Mouse (Mus musculus) kidney, embryonic 14.5 days (tissue): ENCODE data around the gene Sult2b1. TPM values are rescaled to one million over a fixed set of nuclear protein-coding genes. Genes with fewer than 3 reads are reported as not detected.

Experiments used
- ATAC-seq: fragments of 200-750 bp; cut with Nextera tagmentation; 2 replicates; pipeline ENCODE4 v1.8.0; 2017; ENCODE audit warnings: moderate number of reproducible peaks, mild to moderate bottlenecking, moderate TSS enrichment, moderate library complexity; ENCODE audit not compliant: low FRiP score, low TSS enrichment
- H3K27ac ChIP-seq: fragments of 300-500 bp; sonication (generic); 2 replicates; pipeline ENCODE4 v1.5.1; 2014; ENCODE audit warnings: low read depth, mild to moderate bottlenecking, low read length, moderate library complexity, mixed read lengths
- H3K27me3 ChIP-seq: fragments of 300-500 bp; sonication (generic); 2 replicates; pipeline ENCODE4 v1.6.1; 2014; ENCODE audit warnings: mild to moderate bottlenecking, low read length; ENCODE audit not compliant: control insufficient read depth, insufficient read depth
- H3K36me3 ChIP-seq: fragments of 300-500 bp; sonication (generic); 2 replicates; pipeline ENCODE4 v1.6.1; 2014; ENCODE audit warnings: low read length, mixed read lengths; ENCODE audit not compliant: control insufficient read depth, insufficient read depth
- H3K4me1 ChIP-seq: fragments of 300-500 bp; sonication (generic); 2 replicates; pipeline ENCODE4 v1.6.1; 2014; ENCODE audit warnings: low read length, mixed read lengths; ENCODE audit not compliant: control insufficient read depth, insufficient read depth
- H3K4me2 ChIP-seq: fragments of 300-500 bp; sonication (generic); replicated peaks from 2 replicates; pipeline ENCODE4 v1.6.1; 2014; ENCODE audit warnings: low read depth, mild to moderate bottlenecking, low read length
- H3K4me3 ChIP-seq: fragments of 300-500 bp; sonication (generic); 2 replicates; pipeline ENCODE4 v1.5.1; 2014; ENCODE audit warnings: mild to moderate bottlenecking, low read length
- H3K9ac ChIP-seq: fragments of 300-500 bp; sonication (generic); 2 replicates; pipeline ENCODE4 v1.6.1; 2014; ENCODE audit warnings: low read depth, mild to moderate bottlenecking, low read length, moderate library complexity
- H3K9me3 ChIP-seq: fragments of 300-500 bp; sonication (generic); 2 replicates; pipeline ENCODE4 v1.6.1; 2016; ENCODE audit warnings: low read length; ENCODE audit not compliant: control insufficient read depth
- WGBS: fragments of 180-500 bp; shearing (Covaris S2); extraction: QIAGEN DNeasy Blood & Tissue Kit; methylation state at CpG from one replicate; pipeline ENCODE4 v1.1.7; 2014; 5-methylcytosine and 5-hydroxymethylcytosine counted together
- polyA plus RNA-seq: library from polyadenylated mRNA; unstranded; fragments of >200 nt; fragmentation: Nextera tagmentation; extraction: Ambion mirVana; gene quantifications from 2 replicates; pipeline ENCODE4 v1.2.1, GENCODE M21; 2014

Sult2b1 gene
- polyA plus RNA-seq, 1 experiment from 2014 or later: 3.2 TPM

DNA sequence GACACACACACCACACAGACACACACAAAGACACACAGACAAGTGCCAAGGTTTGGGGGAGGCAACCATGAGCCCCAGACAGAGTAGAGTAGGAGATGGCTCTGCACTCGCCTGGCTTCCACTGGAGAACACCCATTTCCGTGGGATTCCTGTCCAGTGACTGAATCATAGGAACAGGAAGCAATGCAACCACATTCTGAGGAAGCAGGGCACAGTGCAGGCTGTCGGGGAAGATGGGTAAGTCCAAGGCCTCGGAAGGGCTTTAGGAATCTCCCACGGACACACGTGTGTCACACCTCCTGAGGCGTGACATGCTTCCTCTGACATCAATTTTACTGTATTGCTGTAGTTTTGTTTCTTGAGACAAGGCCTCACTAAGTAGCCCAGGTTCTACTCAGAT lies 36.4 kb downstream of the Sult2b1 start:
- Histone ChIP-seq H3K27me3 (no peaks in the 10 kb centered on the region), H3K4me1 (peaks cover 8% of the 10 kb centered on the region), H3K9ac (no peak overlapping the region), H3K4me3 (no peak overlapping the region), H3K27ac (no peak overlapping the region), H3K4me2 (no peak overlapping the region), H3K36me3 (no peaks in the 10 kb centered on the region), H3K9me3 (peaks cover 4% of the 10 kb centered on the region; the same call in 1 of the 2 replicates)
- WGBS: 70% methylated on average over 7 of the region's 7 CpGs
- no peak for ATAC-seq

DNA sequence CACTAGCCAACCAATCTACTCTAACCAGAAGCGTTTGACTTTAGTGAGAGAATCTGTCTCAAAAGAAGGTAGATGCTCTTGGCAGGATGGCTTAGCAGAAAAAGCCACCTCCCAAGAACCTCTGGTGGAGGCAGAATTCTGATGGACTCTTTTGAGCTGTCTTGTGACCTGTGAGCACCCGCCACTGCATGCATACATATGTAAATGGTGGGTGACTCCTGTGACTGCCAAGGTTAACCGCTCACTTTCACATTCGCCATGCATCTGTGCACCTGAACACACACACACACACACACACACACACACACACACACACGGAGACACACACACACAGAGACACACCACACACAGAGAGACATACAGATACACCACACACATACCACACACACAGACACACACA lies 37.0 kb downstream of the Sult2b1 start:
- Histone ChIP-seq H3K4me2 (no peak overlapping the region), H3K27me3 (no peaks in the 10 kb centered on the region), H3K4me3 (no peak overlapping the region), H3K9me3 (peaks cover 4% of the 10 kb centered on the region; the same call in 1 of the 2 replicates), H3K36me3 (no peaks in the 10 kb centered on the region), H3K27ac (no peak overlapping the region), H3K9ac (no peak overlapping the region), H3K4me1 (peaks cover 8% of the 10 kb centered on the region)
- WGBS: 91% methylated on average over 5 of the region's 5 CpGs
- no peak for ATAC-seq

DNA sequence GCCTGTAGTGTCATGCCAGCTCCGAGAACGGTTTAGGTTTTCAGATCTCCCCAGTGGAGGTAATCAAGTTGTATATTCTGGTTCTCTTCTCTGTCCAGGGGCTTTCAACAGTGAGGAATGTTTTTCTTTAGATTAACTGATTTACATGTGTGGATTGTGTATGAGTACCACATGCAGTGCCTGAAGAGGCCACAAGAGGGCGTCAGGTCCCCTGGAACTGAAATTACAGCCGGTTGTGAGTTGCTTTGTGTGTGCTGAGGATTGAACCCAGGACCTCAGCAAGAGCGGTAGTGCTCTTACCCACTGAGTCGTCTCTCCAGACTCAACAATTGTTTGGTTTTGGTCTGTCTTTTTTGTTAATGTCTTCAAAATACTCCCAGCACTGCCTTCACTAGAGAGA lies 38.0 kb downstream of the Sult2b1 start:
- Histone ChIP-seq H3K9me3 (peaks cover 4% of the 10 kb centered on the region; the same call in 1 of the 2 replicates), H3K4me3 (no peak overlapping the region), H3K9ac (no peak overlapping the region), H3K27me3 (no peaks in the 10 kb centered on the region), H3K4me2 (no peak overlapping the region), H3K27ac (no peak overlapping the region), H3K36me3 (no peaks in the 10 kb centered on the region), H3K4me1 (peaks cover 8% of the 10 kb centered on the region)
- no peak for ATAC-seq
- WGBS: 73% methylated on average over 6 of the region's 6 CpGs

DNA sequence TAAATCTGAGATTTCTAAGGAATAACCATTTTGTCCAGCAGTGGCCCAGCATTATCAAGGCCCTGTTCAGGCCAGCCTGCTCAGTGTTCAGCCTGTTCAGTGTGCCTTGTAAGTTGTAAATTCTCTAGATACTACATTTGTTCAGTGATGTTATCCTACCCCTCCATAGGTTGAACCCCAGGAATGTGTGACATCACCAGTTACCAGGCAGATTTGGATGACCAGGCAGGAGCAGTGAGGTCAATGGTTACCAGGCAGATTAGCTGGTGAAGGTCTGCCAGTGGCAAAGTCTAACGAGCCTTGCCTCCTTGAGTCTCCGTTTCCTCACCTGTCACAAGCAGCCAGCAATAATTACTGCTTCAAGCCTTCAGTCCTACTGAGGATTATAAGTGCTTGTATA lies 40.1 kb downstream of the Sult2b1 start:
- H3K4me2 ChIP-seq: no peak overlapping the region
- peak; percentile 56 for ATAC-seq
- H3K4me1 ChIP-seq: peaks cover 4% of the 10 kb centered on the region; the same call in 1 of the 2 replicates
- H3K9me3 ChIP-seq: peaks cover 4% of the 10 kb centered on the region; the same call in 1 of the 2 replicates
- no peak overlapping the region for H3K27ac ChIP-seq
- H3K36me3 ChIP-seq: no peaks in the 10 kb centered on the region
- H3K9ac ChIP-seq: no peak overlapping the region
- no peak overlapping the region for H3K4me3 ChIP-seq
- no peaks in the 10 kb centered on the region for H3K27me3 ChIP-seq
- WGBS: 28% methylated on average over 2 of the region's 2 CpGs

DNA sequence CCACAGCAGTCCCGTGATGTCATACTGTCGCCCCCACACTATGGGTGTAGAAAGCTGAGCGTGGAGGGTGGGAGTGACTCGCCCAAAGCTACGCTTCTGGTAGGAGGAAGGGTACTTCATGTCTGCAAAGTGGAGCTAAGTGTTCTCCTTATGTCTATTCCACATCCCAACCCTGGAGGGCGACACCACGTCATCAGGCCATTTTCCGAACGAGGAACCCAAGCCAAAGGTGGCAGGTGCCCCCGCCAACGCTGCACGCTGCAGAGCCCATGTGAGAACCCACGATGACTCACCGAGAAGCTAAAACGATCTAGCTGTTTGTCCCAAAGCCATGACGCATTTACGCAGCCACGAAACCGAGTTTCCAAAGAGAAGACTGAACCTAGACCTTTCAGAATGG lies 42.1 kb downstream of the Sult2b1 start:
- peaks cover 4% of the 10 kb centered on the region; the same call in 1 of the 2 replicates for H3K9me3 ChIP-seq
- H3K27ac ChIP-seq: no peak overlapping the region
- H3K36me3 ChIP-seq: no peaks in the 10 kb centered on the region

DNA sequence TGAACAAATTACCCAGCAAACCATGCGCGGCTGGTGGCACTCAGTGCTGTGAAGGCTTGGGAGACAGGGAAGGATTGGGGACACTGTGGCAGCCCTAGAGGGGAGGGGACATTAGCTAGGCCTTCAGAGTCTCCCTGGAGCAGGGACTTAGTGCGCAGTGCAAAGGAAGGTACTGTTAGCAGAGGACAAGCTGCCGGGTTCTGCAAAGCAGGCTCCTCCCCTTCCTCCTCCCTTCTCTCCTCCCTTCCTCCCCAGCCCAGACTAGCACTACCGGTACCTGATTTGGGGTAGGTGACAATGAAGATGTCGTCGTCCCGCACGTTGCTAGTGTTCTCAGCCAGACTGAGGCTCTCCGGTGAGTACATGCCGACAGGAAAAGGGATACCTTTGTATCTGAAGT lies 42.7 kb downstream of the Sult2b1 start:
- Histone ChIP-seq H3K9ac (no peak overlapping the region), H3K4me3 (peak overlapping the region; percentile 30), H3K9me3 (peaks cover 3% of the 10 kb centered on the region; the same call in 1 of the 2 replicates), H3K36me3 (no peaks in the 10 kb centered on the region), H3K4me2 (peak overlapping the region; percentile 46), H3K4me1 (no peaks in the 10 kb centered on the region), H3K27me3 (no peaks in the 10 kb centered on the region), H3K27ac (no peak overlapping the region)
- WGBS: 35% methylated on average over 11 of the region's 11 CpGs
- 0 out of 2 replicates have a peak, but pooled peaks have one; percentile 25 for ATAC-seq

More for the DNA sequence above, 42.1 kb downstream of the Sult2b1 start:
- Histone ChIP-seq H3K4me2 (peak overlapping the region; percentile 46), H3K27me3 (no peaks in the 10 kb centered on the region), H3K4me1 (no peaks in the 10 kb centered on the region), H3K4me3 (peak overlapping the region; percentile 30), H3K9ac (no peak overlapping the region)
- WGBS: 43% methylated on average over 19 of the region's 19 CpGs
- ATAC-seq: no peak

DNA sequence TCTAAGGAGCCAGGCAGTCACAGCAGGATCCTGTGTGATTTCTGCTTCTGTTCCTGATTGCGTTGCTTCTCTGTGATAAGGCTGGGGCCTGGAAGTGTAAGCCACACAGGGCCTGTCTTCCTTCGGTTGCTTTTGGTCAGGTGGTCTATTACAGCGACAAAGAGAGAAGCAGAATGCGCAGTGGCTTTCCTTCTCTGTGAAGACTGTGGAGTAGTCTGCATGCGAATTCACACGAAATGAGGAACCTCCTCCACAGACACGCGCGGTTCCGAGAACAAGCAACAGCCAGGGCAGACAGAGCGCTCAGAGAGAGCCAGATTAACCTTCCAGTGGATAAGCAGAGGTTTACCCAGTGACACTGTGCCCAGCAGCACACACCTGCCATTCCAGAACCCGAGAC lies 43.2 kb downstream of the Sult2b1 start:
- Histone ChIP-seq H3K4me3 (no peak overlapping the region), H3K27me3 (no peaks in the 10 kb centered on the region), H3K36me3 (no peaks in the 10 kb centered on the region), H3K9ac (no peak overlapping the region), H3K4me1 (no peaks in the 10 kb centered on the region), H3K27ac (no peak overlapping the region), H3K9me3 (no peaks in the 10 kb centered on the region), H3K4me2 (no peak overlapping the region)
- WGBS: 94% methylated on average over 12 of the region's 12 CpGs
- ATAC-seq: no peak

DNA sequence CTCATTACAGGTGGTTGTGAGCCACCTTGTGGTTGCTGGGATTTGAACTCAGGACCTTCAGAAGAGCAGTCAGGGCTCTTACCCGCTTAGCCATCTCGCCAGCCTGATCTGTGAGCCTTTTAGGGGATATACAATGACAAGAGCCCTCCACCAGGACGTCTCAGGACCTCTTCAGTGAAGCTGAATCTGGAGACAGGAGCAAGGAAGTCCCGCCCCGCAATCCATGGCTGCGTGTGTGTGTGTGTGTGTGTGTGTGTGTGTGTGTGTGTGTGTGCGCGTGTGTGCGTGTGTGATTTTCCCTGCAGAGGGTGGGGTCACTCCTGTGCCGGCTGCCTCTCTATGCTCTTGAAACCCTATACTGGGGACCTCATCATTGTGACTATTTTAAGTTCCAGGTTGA lies 44.6 kb downstream of the Sult2b1 start:
- WGBS: 71% methylated on average over 10 of the region's 10 CpGs
- no peaks in the 10 kb centered on the region for H3K27me3 ChIP-seq
- ATAC-seq: peak; percentile 32; the same call in 1 of the 2 replicates
- H3K27ac ChIP-seq: no peak overlapping the region
- H3K4me3 ChIP-seq: no peak overlapping the region
- H3K4me2 ChIP-seq: no peak overlapping the region
- no peaks in the 10 kb centered on the region for H3K9me3 ChIP-seq
- no peaks in the 10 kb centered on the region for H3K36me3 ChIP-seq
- no peak overlapping the region for H3K9ac ChIP-seq
- no peaks in the 10 kb centered on the region for H3K4me1 ChIP-seq

DNA sequence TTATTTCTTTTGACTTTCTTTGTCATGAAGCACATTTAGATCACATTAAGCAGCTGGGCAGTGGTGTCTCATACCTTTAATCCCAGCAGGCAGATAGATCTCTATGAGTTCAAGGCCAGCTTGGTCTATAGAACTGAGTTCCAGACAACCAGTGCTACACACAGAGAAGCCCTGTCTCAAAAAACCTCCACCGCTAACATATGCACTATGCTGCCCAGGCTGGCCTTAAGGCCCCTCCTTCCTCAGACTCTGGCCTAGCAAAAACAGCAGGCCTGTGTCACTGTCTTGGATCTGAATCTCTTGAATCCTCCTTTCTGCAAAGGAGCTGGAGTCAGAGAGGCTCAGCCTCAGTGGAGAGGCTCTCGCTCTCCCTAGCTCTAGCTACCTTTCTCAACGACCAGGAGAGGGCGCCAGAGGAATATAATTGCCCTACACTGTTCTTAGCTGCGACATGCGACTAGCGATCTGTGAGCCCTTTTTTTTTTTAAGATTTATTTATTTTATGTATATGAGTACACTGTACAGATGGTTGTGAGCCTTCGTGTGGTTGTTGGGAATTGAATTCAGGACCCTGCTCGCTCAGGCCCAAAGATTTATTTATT lies 45.2 kb downstream of the Sult2b1 start:
- no peaks in the 10 kb centered on the region for H3K9me3 ChIP-seq
- 7% methylated on average over 9 of the region's 9 CpGs for WGBS
- no peaks in the 10 kb centered on the region for H3K36me3 ChIP-seq
- no peak overlapping the region for H3K4me3 ChIP-seq
- no peak overlapping the region for H3K27ac ChIP-seq
- ATAC-seq: peak; percentile 83
- H3K4me1 ChIP-seq: no peaks in the 10 kb centered on the region
- H3K9ac ChIP-seq: no peak overlapping the region
- no peak overlapping the region for H3K4me2 ChIP-seq
- H3K27me3 ChIP-seq: no peaks in the 10 kb centered on the region
